Mouse (Mus musculus) liver, embryonic 16.5 days (tissue): ENCODE data around the gene Mtm1. TPM values are rescaled to one million over a fixed set of nuclear protein-coding genes. Genes with fewer than 3 reads are reported as not detected.
"Not testable (repeated sequence)": the region's sequence is repeated elsewhere in the genome, so short reads cannot be mapped to it uniquely, and the experiment has no call there.

ENCODE experiments used
- ATAC-seq: fragments of 200-750 bp; cut with Nextera tagmentation; 2 replicates; pipeline ENCODE4 v1.8.0; 2017; ENCODE audit warnings: low read depth, mild to moderate bottlenecking, moderate number of reproducible peaks, moderate library complexity
- H3K27ac ChIP-seq: fragments of 300-500 bp; sonication (generic); 2 replicates; pipeline ENCODE4 v1.5.1; 2014; ENCODE audit warnings: mild to moderate bottlenecking, low read length
- H3K27me3 ChIP-seq: fragments of 300-500 bp; sonication (generic); 2 replicates; pipeline ENCODE4 v1.6.1; 2014; ENCODE audit warnings: low read depth, low read length, mixed read lengths; ENCODE audit not compliant: control insufficient read depth, insufficient read depth
- H3K36me3 ChIP-seq: fragments of 300-500 bp; sonication (generic); 2 replicates; pipeline ENCODE4 v1.6.1; 2014; ENCODE audit warnings: mild to moderate bottlenecking; ENCODE audit not compliant: control insufficient read depth, insufficient read depth
- H3K4me1 ChIP-seq: fragments of 300-500 bp; sonication (generic); 2 replicates; pipeline ENCODE4 v1.6.1; 2014; ENCODE audit warnings: low read depth, low read length, mixed read lengths; ENCODE audit not compliant: control insufficient read depth
- H3K4me2 ChIP-seq: fragments of 300-500 bp; sonication (generic); 2 replicates; pipeline ENCODE4 v1.6.1; 2014; ENCODE audit warnings: low read depth, low read length, mixed read lengths
- H3K4me3 ChIP-seq: fragments of 300-500 bp; sonication (generic); 2 replicates; pipeline ENCODE4 v1.5.1; 2014; ENCODE audit warnings: low read depth, mild to moderate bottlenecking, low read length
- H3K9ac ChIP-seq: fragments of 300-500 bp; sonication (generic); 2 replicates; pipeline ENCODE4 v1.6.1; 2014; ENCODE audit warnings: low read depth, low read length
- H3K9me3 ChIP-seq: fragments of 300-500 bp; sonication (generic); replicated peaks from 2 replicates; pipeline ENCODE4 v1.6.1; 2016; ENCODE audit warnings: low read length; ENCODE audit not compliant: control insufficient read depth
- WGBS: fragments of 180-500 bp; shearing (Covaris S2); extraction: QIAGEN DNeasy Blood & Tissue Kit; methylation state at CpG from one replicate; pipeline ENCODE4 v1.1.7; 2014; ENCODE audit not compliant: insufficient replicate concordance; 5-methylcytosine and 5-hydroxymethylcytosine counted together
- polyA plus RNA-seq: library from polyadenylated mRNA; unstranded; fragments of >200 nt; fragmentation: Nextera tagmentation; extraction: Ambion mirVana; gene quantifications from 2 replicates; pipeline ENCODE4 v1.2.1, GENCODE M21; 2015

Mtm1 gene
- polyA plus RNA-seq, 1 experiment from 2014 or later = 4.4 TPM

GRCm38 (mm10) chrX:71314380-71314779 lies 103.8 kb downstream of the Mtm1 start:
- Histone ChIP-seq H3K27me3 (no peaks in the 10 kb centered on the region), H3K4me3 (no peak overlapping the region), H3K4me2 (no peak overlapping the region), H3K27ac (no peak overlapping the region), H3K9me3 (no peaks in the 10 kb centered on the region), H3K36me3 (no peaks in the 10 kb centered on the region), H3K4me1 (no peaks in the 10 kb centered on the region), H3K9ac (no peak overlapping the region)
- no peak for ATAC-seq
- WGBS = 64% methylated on average over 5 of the region's 5 CpGs

GRCm38 (mm10) chrX:71352033-71352432 lies 141.5 kb downstream of the Mtm1 start:
- H3K9ac ChIP-seq = no peak overlapping the region
- no peak overlapping the region for H3K27ac ChIP-seq
- H3K9me3 ChIP-seq = no peaks in the 10 kb centered on the region
- WGBS = 62% methylated on average over 1 of the region's 1 CpGs
- no peak for ATAC-seq
- H3K27me3 ChIP-seq = no peaks in the 10 kb centered on the region
- H3K4me1 ChIP-seq = no peaks in the 10 kb centered on the region
- no peak overlapping the region for H3K4me2 ChIP-seq
- H3K36me3 ChIP-seq = no peaks in the 10 kb centered on the region
- H3K4me3 ChIP-seq = no peak overlapping the region

DNA sequence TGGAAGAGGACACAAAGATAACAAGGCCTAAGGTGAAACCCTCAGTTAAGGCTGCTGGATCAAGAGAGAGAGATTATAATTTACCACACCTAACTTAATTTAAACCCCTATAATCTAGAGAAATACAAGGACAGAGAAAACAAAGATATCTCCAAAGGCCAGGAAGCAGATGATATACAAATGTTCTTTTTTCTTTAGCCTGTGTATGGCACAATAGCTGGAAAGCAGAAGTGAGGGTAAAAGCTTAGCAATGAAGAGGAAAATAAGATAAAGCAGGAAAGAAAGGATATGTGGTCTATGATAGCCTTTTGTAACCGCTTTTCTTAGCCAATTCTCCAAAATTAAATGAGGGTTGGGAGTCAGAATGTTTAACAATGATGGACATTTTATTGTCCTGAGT lies 144.8 kb downstream of the Mtm1 start:
- no peaks in the 10 kb centered on the region for H3K27me3 ChIP-seq
- WGBS = 22% methylated on average over 1 of the region's 1 CpGs
- no peak overlapping the region for H3K9ac ChIP-seq
- no peak overlapping the region for H3K4me2 ChIP-seq
- H3K4me1 ChIP-seq = no peaks in the 10 kb centered on the region
- no peaks in the 10 kb centered on the region for H3K9me3 ChIP-seq
- no peak overlapping the region for H3K4me3 ChIP-seq
- no peaks in the 10 kb centered on the region for H3K36me3 ChIP-seq
- no peak overlapping the region for H3K27ac ChIP-seq
- no peak for ATAC-seq

GRCm38 (mm10) chrX:71361793-71362192 lies 151.2 kb downstream of the Mtm1 start:
- H3K4me1 ChIP-seq, H3K9me3 ChIP-seq, H3K36me3 ChIP-seq, H3K27me3 ChIP-seq, H3K27ac ChIP-seq, ATAC-seq, H3K4me3 ChIP-seq, H3K4me2 ChIP-seq, H3K9ac ChIP-seq: not testable (repeated sequence)
- 76% methylated on average over 10 of the region's 10 CpGs for WGBS

- H3K4me1 ChIP-seq = no peaks in the 10 kb centered on the region; the same call in 1 of the 2 replicates
- H3K27ac ChIP-seq = no peak overlapping the region
- H3K4me2 ChIP-seq = peak overlapping the region; percentile 67
- no peak for ATAC-seq
- H3K9ac ChIP-seq = peak overlapping the region; percentile 79; the same call in 1 of the 2 replicates
- no peaks in the 10 kb centered on the region for H3K27me3 ChIP-seq
- 56% methylated on average over 5 of the region's 5 CpGs for WGBS
- peak overlapping the region; percentile 76 for H3K4me3 ChIP-seq
- no peaks in the 10 kb centered on the region for H3K36me3 ChIP-seq
- no peaks in the 10 kb centered on the region for H3K9me3 ChIP-seq
Measured at GRCm38 (mm10) chrX:71364062-71364461, 153.5 kb downstream of the Mtm1 start.

DNA sequence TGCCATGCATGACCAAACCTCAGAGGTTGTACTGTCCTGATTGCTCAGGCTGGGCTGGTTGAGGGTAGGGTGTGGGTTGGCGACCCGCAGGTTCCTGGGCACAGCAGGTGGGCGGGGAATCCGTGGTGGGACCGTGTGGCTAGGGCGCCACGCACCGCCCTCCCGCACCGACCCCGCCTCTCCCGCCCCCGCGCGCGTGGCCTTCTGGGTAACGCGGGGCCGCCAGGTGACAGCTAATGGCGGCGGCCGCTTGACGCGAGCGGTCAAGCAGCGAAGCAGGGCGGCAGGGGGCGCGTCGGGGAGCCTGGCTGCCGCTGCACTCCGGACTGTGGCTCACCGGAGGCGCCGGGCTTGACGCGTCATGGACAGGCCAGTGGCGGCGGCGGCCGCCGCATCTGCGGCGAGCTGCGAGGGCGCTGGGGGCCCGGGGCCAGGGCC lies 154.0 kb downstream of the Mtm1 start, which contains the start of gene Mtmr1:
Mtmr1 (plus strand) TSS at position 207 of the 438 bp plus-strand sequence.
- Histone ChIP-seq H3K4me3 (peak within 1 kb of the TSS; percentile 76), H3K9me3 (no peaks in the 10 kb centered on the region), H3K36me3 (no peaks in the 10 kb centered on the region), H3K9ac (peak within 1 kb of the TSS; percentile 79), H3K4me1 (no peaks in the 10 kb centered on the region; the same call in 1 of the 2 replicates), H3K4me2 (peak within 1 kb of the TSS; percentile 67), H3K27me3 (no peaks in the 10 kb centered on the region), H3K27ac (peak within 1 kb of the TSS; percentile 61; the same call in 1 of the 2 replicates)
- ATAC-seq = peak; percentile 92
- 13% methylated on average over 23 of the region's 47 CpGs for WGBS

DNA sequence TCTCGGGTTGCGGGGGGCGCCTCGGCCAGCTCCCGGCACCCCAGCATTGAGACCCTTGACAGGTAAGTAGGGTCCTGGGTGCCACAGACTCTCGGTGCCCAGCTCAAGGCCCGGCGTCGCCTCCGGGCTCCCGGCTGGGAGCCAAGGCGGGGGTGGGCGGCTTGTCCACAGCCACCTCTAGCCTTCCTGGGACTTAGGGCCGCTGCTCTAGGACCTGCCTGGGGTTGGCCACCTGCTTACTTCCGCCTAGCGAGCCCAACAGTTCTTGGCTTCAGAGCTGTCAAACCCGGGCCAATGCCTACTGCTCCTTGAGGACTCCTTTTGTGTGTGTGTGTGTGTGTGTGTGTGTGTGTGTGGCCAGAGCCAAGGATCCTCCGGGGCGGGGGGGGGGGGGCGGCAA lies 154.4 kb downstream of the Mtm1 start:
- Histone ChIP-seq H3K4me3 (peak overlapping the region; percentile 76), H3K4me1 (no peaks in the 10 kb centered on the region; the same call in 1 of the 2 replicates), H3K4me2 (peak overlapping the region; percentile 67), H3K27me3 (no peaks in the 10 kb centered on the region), H3K36me3 (no peaks in the 10 kb centered on the region), H3K9ac (peak overlapping the region; percentile 79), H3K9me3 (no peaks in the 10 kb centered on the region), H3K27ac (peak overlapping the region; percentile 61; the same call in 1 of the 2 replicates)
- peak; percentile 62 for ATAC-seq
- 18% methylated on average over 16 of the region's 20 CpGs for WGBS

Other genes starting within 250 kb of the Mtm1 start
- 0.20 and 0.22 TPM in 2 replicates for gene Mamld1, start 160.5 kb upstream of the Mtm1 start, polyA plus RNA-seq
- gene Mtmr1, start 154.0 kb downstream of the Mtm1 start, polyA plus RNA-seq = 5.3 and 5.4 TPM in 2 replicates